Mouse (Mus musculus): ENCODE measurements around the gene Nrcam. TPM values are rescaled to one million over a fixed set of nuclear protein-coding genes. Genes with fewer than 3 reads are reported as not detected.

Gene Nrcam
- total and polyA plus RNA-seq, 3 experiments, result 0.05 to 0.33 (median 0.13) TPM

DNA sequence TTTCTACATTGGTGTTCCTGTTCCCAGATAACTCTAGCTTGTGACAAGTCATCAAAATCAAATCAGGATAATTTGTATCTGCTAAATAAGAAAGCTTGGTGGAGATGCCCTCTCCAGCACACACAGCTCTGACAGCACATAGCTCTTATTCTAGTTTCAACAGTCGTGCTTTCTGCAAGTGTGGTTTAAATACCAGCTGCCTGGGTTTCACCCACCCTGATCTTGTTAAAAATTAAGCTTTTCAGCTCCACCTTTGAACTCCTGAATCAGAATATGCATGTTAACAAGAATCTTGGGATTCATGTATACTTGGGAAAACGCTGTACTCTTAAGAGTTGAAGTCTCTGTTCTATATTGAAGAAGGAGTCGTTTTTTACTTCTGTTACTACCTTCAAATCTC lies 66.2 kb downstream of the Nrcam start:
- in situ Hi-C loops (cut with MboI; ENCODE audit: low pct_ligation_motif_present, low pct_unique_long_range_greater_than_20kb, low sequenced_read_pairs), result no loop called here
- Histone ChIP-seq H3K27me3 (replicated peaks) (no peaks in the 10 kb centered on the region), H3K9me3 (replicated peaks; ENCODE audit: low read length) (no peaks in the 10 kb centered on the region), H3K36me3 (replicated peaks in 1 of 2; ENCODE audit: control insufficient read depth in 1 of 2, insufficient read depth in 1 of 2, low read length in 1 of 2) (no peaks in the 10 kb centered on the region), H3K9ac (ENCODE audit: insufficient read depth, low read depth) (no peak overlapping the region), H3K27ac (ENCODE audit: insufficient read depth, low read depth) (no peak overlapping the region), H3K4me2 (ENCODE audit: insufficient read depth, low read depth, poor library complexity, severe bottlenecking) (no peak overlapping the region), H3K79me2 (replicated peaks; ENCODE audit: control insufficient read depth, extremely low read depth, insufficient read depth, poor library complexity, severe bottlenecking) (no peaks in the 10 kb centered on the region), H3K4me1 (ENCODE audit: control insufficient read depth in 1 of 2, insufficient read depth in 2 of 2) (no peaks in the 10 kb centered on the region), H3K4me3 (replicated peaks in 1 of 3; ENCODE audit: low read depth in 2 of 3, low read length in 2 of 3, poor library complexity in 1 of 3) (no peak overlapping the region)
- TF ChIP-seq ZNF384 (IDR thresholded peaks at IDR 0.05; ENCODE audit: low read depth, low read length) (no peak), ETS1 (conservative IDR thresholded peaks at IDR 0.05; ENCODE audit: low read depth, low read length) (no peak), NELFE (IDR thresholded peaks at IDR 0.05; ENCODE audit: low read depth, low read length) (no peak), USF2 (conservative IDR thresholded peaks at IDR 0.05; ENCODE audit: low read depth, low read length) (no peak), BHLHE40 (IDR thresholded peaks at IDR 0.05; ENCODE audit: low read depth, low read length) (no peak)
- DNase-seq (ENCODE audit: extremely low read depth), result no peak
- dilution Hi-C loops (cut with MboI; ENCODE audit: extremely low pct_ligation_motif_present, extremely low pct_unique_long_range_greater_than_20kb, low sequenced_read_pairs), result no loop called here

GRCm38 (mm10) chr12:44397782-44398181 lies 69.1 kb downstream of the Nrcam start:
- no peak for DNase-seq (ENCODE audit: extremely low read depth)
- no peak overlapping the region for H3K4me2 ChIP-seq (ENCODE audit: insufficient read depth, low read depth, poor library complexity, severe bottlenecking)
- in situ Hi-C loops (cut with MboI; ENCODE audit: low pct_ligation_motif_present, low pct_unique_long_range_greater_than_20kb, low sequenced_read_pairs) (no loop called here), dilution Hi-C loops (cut with MboI; ENCODE audit: extremely low pct_ligation_motif_present, extremely low pct_unique_long_range_greater_than_20kb, low sequenced_read_pairs) (no loop called here)
- H3K4me1 ChIP-seq (ENCODE audit: control insufficient read depth in 1 of 2, insufficient read depth in 2 of 2), result no peaks in the 10 kb centered on the region
- H3K9me3 ChIP-seq (replicated peaks; ENCODE audit: low read length), result no peaks in the 10 kb centered on the region
- TF ChIP-seq IRF4 (IDR thresholded peaks at IDR 0.05; ENCODE audit: low read depth, low read length), result no peak
- no peaks in the 10 kb centered on the region for H3K27me3 ChIP-seq (replicated peaks)
- H3K27ac ChIP-seq (ENCODE audit: insufficient read depth, low read depth), result no peak overlapping the region
- no peak overlapping the region for H3K9ac ChIP-seq (ENCODE audit: insufficient read depth, low read depth)
- no peak overlapping the region for H3K4me3 ChIP-seq (replicated peaks in 1 of 3; ENCODE audit: low read depth in 2 of 3, low read length in 2 of 3, poor library complexity in 1 of 3)
- H3K36me3 ChIP-seq (replicated peaks in 1 of 2; ENCODE audit: control insufficient read depth in 1 of 2, insufficient read depth in 1 of 2, low read length in 1 of 2), result no peaks in the 10 kb centered on the region
- H3K79me2 ChIP-seq (replicated peaks; ENCODE audit: control insufficient read depth, extremely low read depth, insufficient read depth, poor library complexity, severe bottlenecking), result no peaks in the 10 kb centered on the region

DNA sequence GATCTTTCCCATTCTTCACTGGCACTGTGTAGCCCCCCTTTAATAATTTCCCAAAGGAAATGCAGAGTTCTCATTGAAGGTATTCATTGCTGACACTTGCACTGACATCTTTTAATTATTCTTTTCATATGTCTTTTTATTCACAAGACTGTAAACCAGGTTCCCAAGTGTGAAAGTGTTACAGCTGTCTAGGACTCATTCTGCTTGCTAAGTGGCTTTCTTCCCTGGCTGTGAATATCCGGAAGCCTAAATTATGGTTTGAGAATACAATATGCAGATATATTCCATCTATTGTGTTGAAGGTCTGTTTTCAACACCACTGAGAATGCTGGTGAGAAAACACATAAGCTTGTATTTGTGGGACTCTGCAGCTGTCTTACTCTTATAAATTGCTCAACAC lies 73.4 kb downstream of the Nrcam start:
- no peak overlapping the region for H3K4me3 ChIP-seq (replicated peaks in 1 of 3; ENCODE audit: low read depth in 2 of 3, low read length in 2 of 3, poor library complexity in 1 of 3)
- dilution Hi-C loops (cut with MboI; ENCODE audit: extremely low pct_ligation_motif_present, extremely low pct_unique_long_range_greater_than_20kb, low sequenced_read_pairs), result no loop called here
- H3K27me3 ChIP-seq (replicated peaks), result no peaks in the 10 kb centered on the region
- DNase-seq (ENCODE audit: extremely low read depth), result no peak
- in situ Hi-C loops (cut with MboI; ENCODE audit: low pct_ligation_motif_present, low pct_unique_long_range_greater_than_20kb, low sequenced_read_pairs), result no loop called here
- H3K9ac ChIP-seq (ENCODE audit: insufficient read depth, low read depth), result no peak overlapping the region
- H3K36me3 ChIP-seq (replicated peaks in 1 of 2; ENCODE audit: control insufficient read depth in 1 of 2, insufficient read depth in 1 of 2, low read length in 1 of 2), result no peaks in the 10 kb centered on the region
- no peaks in the 10 kb centered on the region for H3K79me2 ChIP-seq (replicated peaks; ENCODE audit: control insufficient read depth, extremely low read depth, insufficient read depth, poor library complexity, severe bottlenecking)
- H3K9me3 ChIP-seq (replicated peaks; ENCODE audit: low read length), result no peaks in the 10 kb centered on the region
- H3K4me1 ChIP-seq (ENCODE audit: control insufficient read depth in 1 of 2, insufficient read depth in 2 of 2), result peaks cover 0 to 6% of the 10 kb centered on the region in 2 experiments; a peak in 1 of 4 replicates
- H3K4me2 ChIP-seq (ENCODE audit: insufficient read depth, low read depth, poor library complexity, severe bottlenecking), result no peak overlapping the region
- TF ChIP-seq HCFC1 (IDR thresholded peaks at IDR 0.05; ENCODE audit: low read depth, low read length), result no peak
- no peak for TF ChIP-seq RAD21 (IDR thresholded peaks at IDR 0.05; ENCODE audit: low read depth, low read length)
- TF ChIP-seq POLR2AphosphoS2 (IDR thresholded peaks at IDR 0.05; ENCODE audit: low read depth, low read length), result no peak
- no peak for TF ChIP-seq PAX5 (IDR thresholded peaks at IDR 0.05; ENCODE audit: low read length)
- TF ChIP-seq MYC (IDR thresholded peaks at IDR 0.05; ENCODE audit: low read depth, low read length), result no peak
- no peak for TF ChIP-seq MAZ (IDR thresholded peaks at IDR 0.05; ENCODE audit: low read depth, low read length)
- TF ChIP-seq MEF2A (IDR thresholded peaks at IDR 0.05; ENCODE audit: borderline replicate concordance, low read depth, low read length), result no peak
- no peak for TF ChIP-seq POLR2A (IDR thresholded peaks at IDR 0.05; ENCODE audit: low read depth, low read length)
- TF ChIP-seq GABPA (IDR thresholded peaks at IDR 0.05; ENCODE audit: insufficient replicate concordance, low read depth, low read length), result no peak
- H3K27ac ChIP-seq (ENCODE audit: insufficient read depth, low read depth), result no peak overlapping the region
